Mouse (Mus musculus) forebrain, embryonic 16.5 days (tissue): ENCODE results near the gene Cacna1g. TPM values are rescaled to one million over a fixed set of nuclear protein-coding genes. Genes with fewer than 3 reads are reported as not detected.
A peak's percentile ranks its signal among the peaks of the same experiment; 100 is the strongest.

Experiments used
- ATAC-seq: fragments of 200-750 bp; cut with Nextera tagmentation; 2 replicates; pipeline ENCODE4 v1.8.0; 2017; ENCODE audit warnings: mild to moderate bottlenecking, moderate library complexity
- H3K27ac ChIP-seq: fragments of 300-500 bp; sonication (generic); 2 replicates; pipeline ENCODE4 v1.5.1; 2014; ENCODE audit warnings: low read length, control low read depth
- H3K27me3 ChIP-seq: fragments of 300-500 bp; sonication (generic); replicated peaks from 2 replicates; pipeline ENCODE4 v1.6.1; 2014; ENCODE audit warnings: low read length; ENCODE audit not compliant: control insufficient read depth, insufficient read depth
- H3K36me3 ChIP-seq: fragments of 300-500 bp; sonication (generic); 2 replicates; pipeline ENCODE4 v1.6.1; 2014; ENCODE audit not compliant: control insufficient read depth, insufficient read depth
- H3K4me1 ChIP-seq: fragments of 300-500 bp; sonication (generic); replicated peaks from 2 replicates; pipeline ENCODE4 v1.6.1; 2014; ENCODE audit warnings: low read length; ENCODE audit not compliant: control insufficient read depth, insufficient read depth
- H3K4me2 ChIP-seq: fragments of 300-500 bp; sonication (generic); 2 replicates; pipeline ENCODE4 v1.6.1; 2014; ENCODE audit warnings: mild to moderate bottlenecking, low read length, control low read depth
- H3K4me3 ChIP-seq: fragments of 300-500 bp; sonication (generic); replicated peaks from 2 replicates; pipeline ENCODE4 v1.5.1; 2014; ENCODE audit warnings: mild to moderate bottlenecking, low read length, control low read depth
- H3K9ac ChIP-seq: fragments of 300-500 bp; sonication (generic); replicated peaks from 2 replicates; pipeline ENCODE4 v1.6.1; 2014; ENCODE audit warnings: low read depth, low read length, control low read depth
- H3K9me3 ChIP-seq: fragments of 300-500 bp; sonication (generic); 2 replicates; pipeline ENCODE4 v1.6.1; 2016; ENCODE audit warnings: low read length; ENCODE audit not compliant: control insufficient read depth
- WGBS: fragments of 180-500 bp; shearing (Covaris S2); extraction: QIAGEN DNeasy Blood & Tissue Kit; methylation state at CpG from one replicate; pipeline ENCODE4 v1.1.7; 2014; 5-methylcytosine and 5-hydroxymethylcytosine counted together
- polyA plus RNA-seq: library from polyadenylated mRNA; unstranded; fragments of >200 nt; fragmentation: Nextera tagmentation; extraction: Ambion mirVana; gene quantifications from 2 replicates; pipeline ENCODE4 v1.2.1, GENCODE M21; 2015

Gene Cacna1g
- polyA plus RNA-seq, 1 experiment from 2014 or later = 12.1 TPM

GRCm38 (mm10) chr11:94472916-94473706, 887 bp downstream of the Cacna1g start:
- WGBS = 1% methylated on average over 52 of the region's 52 CpGs
- no peaks in the 10 kb centered on the region for H3K9me3 ChIP-seq

DNA sequence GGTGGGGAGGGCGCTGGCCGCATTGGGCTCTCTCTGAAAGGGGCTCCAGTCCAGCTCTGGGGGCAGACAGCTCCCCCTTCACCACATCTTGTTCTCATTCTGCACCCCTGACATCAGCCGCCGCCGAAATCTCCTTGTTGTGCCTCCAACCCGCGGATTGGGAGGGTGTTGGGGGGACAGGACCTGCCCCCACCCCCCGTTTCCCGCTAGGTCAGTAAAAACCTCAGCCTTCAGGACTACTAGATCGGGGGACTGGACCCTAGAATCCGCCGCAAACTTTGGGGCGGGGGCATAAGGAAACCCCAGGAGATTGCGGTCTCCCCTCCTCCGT, 1.4 kb downstream of the Cacna1g start:
- ATAC-seq = no peak
- H3K9me3 ChIP-seq = no peaks in the 10 kb centered on the region
- H3K27ac ChIP-seq = peak overlapping the region; percentile 37
- peaks cover 10% of the 10 kb centered on the region for H3K27me3 ChIP-seq
- WGBS = under 1% methylated on average over 15 of the region's 15 CpGs
- H3K9ac ChIP-seq = peak overlapping the region; percentile 75
- peak overlapping the region; percentile 95 for H3K4me2 ChIP-seq
- no peaks in the 10 kb centered on the region for H3K36me3 ChIP-seq
- peak overlapping the region; percentile 74 for H3K4me3 ChIP-seq
- H3K4me1 ChIP-seq = peaks cover 71% of the 10 kb centered on the region

More at GRCm38 (mm10) chr11:94472916-94473706, 887 bp downstream of the Cacna1g start:
- H3K4me1 ChIP-seq = peaks cover 67% of the 10 kb centered on the region
- peak overlapping the region; percentile 74 for H3K4me3 ChIP-seq
- H3K27ac ChIP-seq = peak overlapping the region; percentile 57
- no peak for ATAC-seq
- H3K4me2 ChIP-seq = peak overlapping the region; percentile 95
- H3K9ac ChIP-seq = peak overlapping the region; percentile 75
- no peaks in the 10 kb centered on the region for H3K36me3 ChIP-seq
- H3K27me3 ChIP-seq = peaks cover 10% of the 10 kb centered on the region

DNA sequence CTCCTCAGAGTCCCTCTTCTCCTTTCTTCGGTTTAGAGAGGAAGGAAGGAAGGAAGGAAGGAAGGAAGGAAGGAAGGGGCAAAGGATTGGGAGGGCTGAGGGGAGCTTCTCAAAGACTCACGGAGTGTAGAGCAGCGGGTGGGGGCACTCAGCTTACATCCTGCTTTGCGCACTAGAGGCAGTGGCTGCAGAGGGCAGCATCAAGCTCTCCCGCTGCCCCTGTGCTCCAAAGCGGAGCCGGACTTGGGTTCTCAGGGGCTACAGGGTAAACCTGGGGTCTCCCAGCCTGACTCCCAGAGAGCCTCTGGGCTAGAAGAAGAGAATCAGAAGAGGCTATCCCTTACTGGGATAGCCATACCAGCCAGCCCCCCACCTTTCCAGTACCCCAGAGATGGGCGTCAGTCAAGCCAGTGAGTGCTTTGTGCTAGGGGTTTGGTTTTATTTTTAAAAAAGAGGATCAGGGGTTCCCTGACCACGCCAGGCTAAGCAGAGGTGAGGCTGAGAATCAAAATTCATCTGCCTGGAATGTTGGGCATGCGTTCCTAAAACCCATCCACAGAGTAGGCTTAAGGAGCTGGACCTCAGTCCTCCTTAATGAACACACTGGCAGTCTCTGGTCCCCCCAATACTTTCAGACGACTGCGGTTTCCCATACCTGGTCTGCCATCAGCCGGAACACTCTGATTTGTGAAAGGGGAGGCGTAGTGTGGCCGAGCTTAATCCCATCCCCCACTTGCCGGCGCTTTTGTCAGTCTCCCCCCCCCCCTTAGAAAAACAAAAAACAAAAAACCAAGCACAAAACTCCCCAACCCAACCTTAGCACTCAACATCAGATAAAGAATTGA, 2.0 kb downstream of the Cacna1g start:
- WGBS = 12% methylated on average over 17 of the region's 17 CpGs
- no peaks in the 10 kb centered on the region for H3K9me3 ChIP-seq
- peak overlapping the region; percentile 75 for H3K9ac ChIP-seq
- H3K36me3 ChIP-seq = no peaks in the 10 kb centered on the region
- no peak for ATAC-seq
- H3K4me2 ChIP-seq = peak overlapping the region; percentile 95
- H3K27ac ChIP-seq = peak overlapping the region; percentile 37
- H3K4me3 ChIP-seq = peak overlapping the region; percentile 74
- H3K4me1 ChIP-seq = peaks cover 71% of the 10 kb centered on the region
- peaks cover 10% of the 10 kb centered on the region for H3K27me3 ChIP-seq

- Histone ChIP-seq H3K4me1 (peaks cover 68% of the 10 kb centered on the region), H3K27ac (no peak overlapping the region), H3K27me3 (peaks cover 5% of the 10 kb centered on the region), H3K4me3 (no peak overlapping the region), H3K36me3 (no peaks in the 10 kb centered on the region), H3K9ac (no peak overlapping the region), H3K4me2 (peak overlapping the region; percentile 95), H3K9me3 (no peaks in the 10 kb centered on the region)
- 42% methylated on average over 6 of the region's 7 CpGs for whole genome bisulfite sequencing
- no peak for ATAC-seq
Measured at GRCm38 (mm10) chr11:94470391-94470790, 3.6 kb downstream of the Cacna1g start.

DNA sequence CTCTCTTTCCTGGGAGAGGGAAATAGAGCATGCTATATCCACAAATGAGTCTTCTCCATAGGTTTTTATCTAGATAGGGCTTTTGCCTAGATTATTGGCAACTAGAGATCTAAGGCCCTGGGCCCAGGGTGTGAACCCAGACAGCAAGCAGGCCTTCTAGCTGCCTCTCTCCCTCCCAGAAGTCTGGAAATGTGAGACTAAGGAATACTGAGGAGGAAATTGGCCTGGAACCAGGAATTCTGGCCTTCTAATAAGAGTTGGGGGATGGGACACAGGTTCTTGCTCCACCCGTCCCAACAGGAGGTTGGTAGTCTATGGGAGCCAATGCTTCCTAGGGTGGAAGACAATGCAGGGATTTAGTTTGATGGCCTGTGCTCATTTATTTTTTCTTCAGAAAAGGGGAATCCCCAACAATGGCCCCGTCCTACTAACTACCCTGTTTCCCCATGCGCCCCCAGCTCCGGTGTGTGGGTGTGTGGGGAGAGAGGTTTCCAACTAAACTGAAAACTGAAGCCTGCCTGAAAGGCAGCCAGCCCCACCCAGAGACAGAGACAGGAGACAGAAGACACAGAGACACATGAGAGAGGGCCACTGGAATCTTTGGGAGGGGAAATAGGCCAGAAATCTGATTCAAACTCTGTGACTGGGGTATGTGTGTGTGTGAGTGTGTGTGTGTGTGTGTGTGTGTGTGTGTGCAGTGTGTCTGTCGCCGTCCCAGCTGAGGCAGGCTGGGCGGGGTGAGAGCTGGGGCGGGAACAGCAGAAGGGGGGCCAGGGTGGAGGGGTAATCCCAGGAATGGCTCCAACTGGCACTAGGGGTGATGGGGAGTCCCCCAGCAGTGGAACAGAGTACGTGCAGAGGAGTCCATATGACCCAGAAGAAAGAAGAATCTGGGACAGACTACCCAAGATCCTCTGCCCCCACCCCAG, 4.6 kb downstream of the Cacna1g start:
- no peak for ATAC-seq
- 8% methylated on average over 9 of the region's 9 CpGs for WGBS
- Histone ChIP-seq H3K4me1 (peaks cover 72% of the 10 kb centered on the region), H3K27ac (peak overlapping the region; percentile 92), H3K36me3 (no peaks in the 10 kb centered on the region), H3K4me3 (no peak overlapping the region), H3K9ac (peak overlapping the region; percentile 20; the same call in 1 of the 2 replicates), H3K9me3 (no peaks in the 10 kb centered on the region), H3K4me2 (peak overlapping the region; percentile 41), H3K27me3 (peaks cover under 1% of the 10 kb centered on the region)

- Histone ChIP-seq H3K9ac (0 out of 2 replicates have a peak overlapping the region, but pooled peaks have one; percentile 19), H3K27me3 (no peaks in the 10 kb centered on the region), H3K27ac (peak overlapping the region; percentile 92), H3K4me1 (peaks cover 66% of the 10 kb centered on the region), H3K36me3 (no peaks in the 10 kb centered on the region), H3K9me3 (no peaks in the 10 kb centered on the region), H3K4me2 (peak overlapping the region; percentile 41), H3K4me3 (no peak overlapping the region)
- WGBS = 1% methylated on average over 4 of the region's 4 CpGs
- ATAC-seq = peak; percentile 88
Measured at GRCm38 (mm10) chr11:94468582-94469064, 5.4 kb downstream of the Cacna1g start.

DNA sequence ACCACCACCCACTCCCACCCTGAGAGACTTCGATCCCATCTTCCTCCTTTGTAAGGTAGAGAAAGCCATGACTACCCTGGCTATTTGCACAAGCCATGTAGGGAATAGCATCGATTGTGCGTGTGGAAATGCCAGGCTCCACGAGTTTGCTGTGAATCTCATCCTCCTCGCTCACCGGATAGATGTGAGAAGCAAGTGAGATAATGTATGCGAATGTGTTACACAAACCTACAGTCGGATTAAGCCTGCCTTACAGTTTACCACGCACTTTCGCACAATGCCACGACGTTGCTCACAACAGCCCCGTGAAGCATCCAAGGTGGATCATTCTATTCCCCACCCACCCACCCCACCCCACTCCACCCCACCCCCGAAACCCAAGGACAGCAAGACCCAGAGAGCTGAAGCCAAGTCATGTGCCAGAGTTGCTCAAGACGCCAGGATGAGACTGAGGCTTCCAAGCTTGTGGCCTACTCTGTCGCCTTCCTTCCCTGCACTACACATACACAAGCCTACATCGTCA, 7.6 kb downstream of the Cacna1g start:
- Histone ChIP-seq H3K27ac (no peak overlapping the region; the same call in 1 of the 2 replicates), H3K4me1 (peaks cover 48% of the 10 kb centered on the region)
- no peak for ATAC-seq

GRCm38 (mm10) chr11:94464170-94464569, 9.8 kb downstream of the Cacna1g start:
- H3K36me3 ChIP-seq = no peaks in the 10 kb centered on the region; the same call in 1 of the 2 replicates
- no peak overlapping the region for H3K9ac ChIP-seq
- H3K27ac ChIP-seq = no peak overlapping the region
- WGBS = 41% methylated on average over 2 of the region's 2 CpGs
- no peak overlapping the region for H3K4me3 ChIP-seq
- ATAC-seq = no peak
- peaks cover 26% of the 10 kb centered on the region for H3K4me1 ChIP-seq
- no peaks in the 10 kb centered on the region for H3K9me3 ChIP-seq
- no peak overlapping the region for H3K4me2 ChIP-seq
- H3K27me3 ChIP-seq = no peaks in the 10 kb centered on the region

More for the DNA sequence above, 7.6 kb downstream of the Cacna1g start:
- no peak overlapping the region for H3K9ac ChIP-seq
- no peak overlapping the region for H3K4me3 ChIP-seq
- H3K9me3 ChIP-seq = no peaks in the 10 kb centered on the region
- 76% methylated on average over 17 of the region's 17 CpGs for WGBS
- H3K4me2 ChIP-seq = no peak overlapping the region
- no peaks in the 10 kb centered on the region for H3K27me3 ChIP-seq
- no peaks in the 10 kb centered on the region; the same call in 1 of the 2 replicates for H3K36me3 ChIP-seq
